Mouse (Mus musculus) CH12.LX (cell line): ENCODE results near the gene Shld2. TPM values are rescaled to one million over a fixed set of nuclear protein-coding genes. Genes with fewer than 3 reads are reported as not detected.
"Not testable (repeated sequence)": the region's sequence is repeated elsewhere in the genome, so short reads cannot be mapped to it uniquely, and the experiment has no call there.

Experiments used
- DNase-seq: peaks from one replicate; pipeline ENCODE4 v3.0.0-alpha.2; 2013; ENCODE audit errors: extremely low read depth
- H3K27ac ChIP-seq: 2 replicates; pipeline ENCODE4 v1.5.1; 2012; ENCODE audit warnings: low read depth, mild to moderate bottlenecking, control low read depth, moderate library complexity; ENCODE audit not compliant: insufficient read depth
- H3K27me3 ChIP-seq: replicated peaks from 2 replicates; pipeline ENCODE3; 2012; ENCODE audit warnings: inconsistent platforms
- H3K36me3 ChIP-seq, 2 experiments: replicated peaks in 1 of 2; 2 replicates each; pipeline versions ENCODE3 to v1.6.1; 2012; ENCODE audit warnings: inconsistent platforms in 1 of 2, low read length in 1 of 2, mild to moderate bottlenecking in 1 of 2, mixed read lengths in 1 of 2, moderate library complexity in 1 of 2; ENCODE audit not compliant: control insufficient read depth in 1 of 2, insufficient read depth in 1 of 2
- H3K4me1 ChIP-seq, 2 experiments: 2 replicates each; pipeline ENCODE4 v1.6.1; 2012; ENCODE audit warnings: inconsistent platforms in 1 of 2, moderate library complexity in 1 of 2; ENCODE audit not compliant: insufficient read depth in 2 of 2, control insufficient read depth in 1 of 2
- H3K4me2 ChIP-seq: 2 replicates; pipeline ENCODE4 v1.6.1; 2012; ENCODE audit warnings: low read depth, mild to moderate bottlenecking, control low read depth; ENCODE audit not compliant: poor library complexity, insufficient read depth, severe bottlenecking
- H3K4me3 ChIP-seq, 3 experiments: fragments of 150-350 bp in 1 of 3; sonication (generic) in 1 of 3; replicated peaks in 1 of 3; 2 replicates each; pipeline versions ENCODE3 to v1.5.1; 2011 to 2012; ENCODE audit warnings: low read depth in 2 of 3, low read length in 2 of 3, mild to moderate bottlenecking in 2 of 3, moderate library complexity in 2 of 3, control low read depth in 1 of 3, improper control_type of control experiment in 1 of 3, inconsistent platforms in 1 of 3, mixed read lengths in 1 of 3; ENCODE audit not compliant: poor library complexity in 1 of 3
- H3K79me2 ChIP-seq: replicated peaks from 2 replicates; pipeline ENCODE4 v1.6.1; 2012; ENCODE audit warnings: mild to moderate bottlenecking, moderate library complexity; ENCODE audit not compliant: control insufficient read depth, poor library complexity, insufficient read depth, severe bottlenecking; ENCODE audit errors: extremely low read depth
- H3K9ac ChIP-seq: 2 replicates; pipeline ENCODE4 v1.6.1; 2012; ENCODE audit warnings: low read depth, mild to moderate bottlenecking, control low read depth, moderate library complexity; ENCODE audit not compliant: insufficient read depth
- H3K9me3 ChIP-seq: replicated peaks from 2 replicates; pipeline ENCODE3; 2012; ENCODE audit warnings: low read length, inconsistent platforms, mixed read lengths
- BHLHE40 ChIP-seq: IDR thresholded peaks from 2 replicates; pipeline ENCODE4 v1.6.1; 2011; ENCODE audit warnings: mild to moderate bottlenecking, low read depth, low read length, improper control_type of control experiment
- CHD2 ChIP-seq: IDR thresholded peaks from 2 replicates; pipeline ENCODE4 v1.6.1; 2011; ENCODE audit warnings: low read length, improper control_type of control experiment
- ELF1 ChIP-seq: IDR thresholded peaks from 2 replicates; pipeline ENCODE4 v1.6.1; 2014; ENCODE audit warnings: low read depth, mild to moderate bottlenecking, inconsistent platforms, low read length, improper control_type of control experiment
- EP300 ChIP-seq: IDR thresholded peaks from 2 replicates; pipeline ENCODE4 v1.6.1; 2011; ENCODE audit warnings: low read length, improper control_type of control experiment
- ETS1 ChIP-seq: conservative IDR thresholded peaks from 2 replicates; pipeline ENCODE4 v1.6.1; 2012; ENCODE audit warnings: low read depth, mild to moderate bottlenecking, inconsistent platforms, low read length, improper control_type of control experiment, moderate library complexity
- GABPA ChIP-seq: IDR thresholded peaks from 2 replicates; pipeline ENCODE4 v1.6.1; 2012; ENCODE audit warnings: low read depth, low read length, improper control_type of control experiment, inconsistent platforms; ENCODE audit not compliant: insufficient replicate concordance
- JUN ChIP-seq: IDR thresholded peaks from 2 replicates; pipeline ENCODE4 v1.6.1; 2011; ENCODE audit warnings: low read depth, mild to moderate bottlenecking, low read length, improper control_type of control experiment, moderate library complexity; ENCODE audit not compliant: insufficient read depth
- JUND ChIP-seq: conservative IDR thresholded peaks from 2 replicates; pipeline ENCODE4 v1.6.1; 2011; ENCODE audit warnings: low read depth, low read length, improper control_type of control experiment
- KAT2A ChIP-seq: IDR thresholded peaks from 2 replicates; pipeline ENCODE4 v1.6.1; 2012; ENCODE audit warnings: low read length, improper control_type of control experiment, inconsistent platforms; ENCODE audit not compliant: insufficient replicate concordance
- MAFK ChIP-seq: IDR thresholded peaks from 2 replicates; pipeline ENCODE4 v1.6.1; 2011; ENCODE audit warnings: low read length, improper control_type of control experiment; ENCODE audit not compliant: insufficient replicate concordance
- MAZ ChIP-seq: IDR thresholded peaks from 2 replicates; pipeline ENCODE4 v1.6.1; 2012; ENCODE audit warnings: low read depth, mild to moderate bottlenecking, inconsistent platforms, low read length, improper control_type of control experiment, moderate library complexity
- MEF2A ChIP-seq: IDR thresholded peaks from 2 replicates; pipeline ENCODE4 v1.6.1; 2014; ENCODE audit warnings: low read depth, mild to moderate bottlenecking, inconsistent platforms, low read length, improper control_type of control experiment, borderline replicate concordance
- MXI1 ChIP-seq: IDR thresholded peaks from 2 replicates; pipeline ENCODE4 v1.6.1; 2011; ENCODE audit warnings: mild to moderate bottlenecking, low read depth, low read length, improper control_type of control experiment
- NELFE ChIP-seq: IDR thresholded peaks from 2 replicates; pipeline ENCODE4 v1.6.1; 2011; ENCODE audit warnings: low read depth, low read length, improper control_type of control experiment
- POLR2A ChIP-seq: IDR thresholded peaks from 2 replicates; pipeline ENCODE4 v1.6.1; 2011; ENCODE audit warnings: low read depth, mild to moderate bottlenecking, improper control_type of control experiment, low read length
- POLR2AphosphoS2 ChIP-seq: IDR thresholded peaks from 2 replicates; pipeline ENCODE4 v1.6.1; 2011; ENCODE audit warnings: low read depth, low read length, improper control_type of control experiment
- RCOR1 ChIP-seq: conservative IDR thresholded peaks from 2 replicates; pipeline ENCODE4 v1.6.1; 2012; ENCODE audit warnings: low read depth, mild to moderate bottlenecking, inconsistent platforms, low read length, improper control_type of control experiment
- SIN3A ChIP-seq: IDR thresholded peaks from 2 replicates; pipeline ENCODE4 v1.6.1; 2012; ENCODE audit warnings: low read length, improper control_type of control experiment, inconsistent platforms
- SMC3 ChIP-seq: IDR thresholded peaks from 2 replicates; pipeline ENCODE4 v1.6.1; 2011; ENCODE audit warnings: low read depth, low read length, improper control_type of control experiment
- TBP ChIP-seq: conservative IDR thresholded peaks from 2 replicates; pipeline ENCODE4 v1.6.1; 2011; ENCODE audit warnings: low read depth, low read length, improper control_type of control experiment
- UBTF ChIP-seq: IDR thresholded peaks from 2 replicates; pipeline ENCODE4 v1.6.1; 2012; ENCODE audit warnings: low read depth, mild to moderate bottlenecking, inconsistent platforms, low read length, improper control_type of control experiment, moderate library complexity
- USF2 ChIP-seq: conservative IDR thresholded peaks from 2 replicates; pipeline ENCODE4 v1.6.1; 2011; ENCODE audit warnings: low read depth, low read length, improper control_type of control experiment
- ZKSCAN1 ChIP-seq: IDR thresholded peaks from 2 replicates; pipeline ENCODE4 v1.6.1; 2012; ENCODE audit warnings: low read depth, inconsistent platforms, low read length, improper control_type of control experiment, borderline replicate concordance
- ZMIZ1 ChIP-seq: IDR thresholded peaks from 2 replicates; pipeline ENCODE4 v1.6.1; 2012; ENCODE audit warnings: low read depth, mild to moderate bottlenecking, inconsistent platforms, low read length, improper control_type of control experiment
- dilution Hi-C: fragments of 300-500 bp; cut with MboI; formaldehyde crosslinking; loops from 2 replicates; pipeline ENCODE4 v1.14.3; 2020; ENCODE audit warnings: low sequenced_read_pairs; ENCODE audit not compliant: extremely low pct_unique_long_range_greater_than_20kb, extremely low pct_ligation_motif_present
- in situ Hi-C: fragments of 300-500 bp; cut with MboI; formaldehyde crosslinking; loops from 3 replicates; pipeline ENCODE4 v1.14.3; 2019; ENCODE audit warnings: low sequenced_read_pairs, low pct_ligation_motif_present, low pct_unique_long_range_greater_than_20kb, mixed read lengths
- polyA plus RNA-seq: library from polyadenylated mRNA; unstranded; fragments of >175 nt; gene quantifications from 2 replicates; pipeline ENCODE4 v1.2.1, GENCODE M21; 2012; ENCODE audit warnings: low read depth; ENCODE audit not compliant: insufficient read length
- total RNA-seq, 2 experiments: library from RNA; depleted of rRNA; stranded (reverse); fragments of 300-350 nt in 1 of 2; fragments of >200 nt in 1 of 2; gene quantifications; 2 replicates each; pipeline ENCODE4 v1.2.3; 2012 to 2014

Gene Shld2
- total and polyA plus RNA-seq, 3 experiments: 12.0 to 21.8 (median 13.9) TPM

DNA sequence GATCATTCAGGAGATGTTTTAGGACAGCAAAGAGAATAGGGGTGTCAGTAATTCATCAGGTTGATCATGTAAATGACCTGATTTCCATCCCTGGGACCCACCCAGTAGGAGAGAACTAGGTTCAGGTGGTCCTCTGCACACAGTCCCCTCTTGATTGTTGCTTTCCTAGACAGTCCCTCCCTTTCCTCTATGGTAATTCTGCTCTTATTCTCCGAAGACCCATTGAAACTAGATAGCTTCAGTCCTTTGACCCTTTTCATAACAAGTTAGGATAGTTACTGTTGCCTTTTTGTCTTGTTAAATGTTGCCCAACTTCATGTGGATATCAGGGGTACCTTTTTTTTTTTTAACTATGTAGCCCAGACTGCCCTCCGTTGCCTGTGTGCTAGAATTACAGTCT lies 6.1 kb upstream of the Shld2 start:
- Histone ChIP-seq H3K27me3 (no peaks in the 10 kb centered on the region), H3K36me3 (peaks cover 9 to 46% of the 10 kb centered on the region in 2 experiments), H3K27ac (no peak overlapping the region), H3K4me1 (peaks cover 4 to 38% of the 10 kb centered on the region in 2 experiments; a peak in 3 of 4 replicates), H3K9ac (no peak overlapping the region), H3K4me2 (no peak overlapping the region), H3K4me3 (no peak overlapping the region), H3K9me3 (no peaks in the 10 kb centered on the region), H3K79me2 (peaks cover 41% of the 10 kb centered on the region)
- dilution Hi-C loops: no loop called here
- DNase-seq: no peak
- TF ChIP-seq POLR2AphosphoS2: no peak
- TF ChIP-seq KAT2A: no peak
- TF ChIP-seq NELFE: no peak
- no peak for TF ChIP-seq ETS1
- no peak for TF ChIP-seq ZMIZ1
- no peak for TF ChIP-seq CHD2
- TF ChIP-seq JUN: no peak
- TF ChIP-seq ZKSCAN1: no peak
- TF ChIP-seq RCOR1: no peak
- TF ChIP-seq USF2: no peak
- no peak for TF ChIP-seq MEF2A
- in situ Hi-C loops: no loop called here

DNA sequence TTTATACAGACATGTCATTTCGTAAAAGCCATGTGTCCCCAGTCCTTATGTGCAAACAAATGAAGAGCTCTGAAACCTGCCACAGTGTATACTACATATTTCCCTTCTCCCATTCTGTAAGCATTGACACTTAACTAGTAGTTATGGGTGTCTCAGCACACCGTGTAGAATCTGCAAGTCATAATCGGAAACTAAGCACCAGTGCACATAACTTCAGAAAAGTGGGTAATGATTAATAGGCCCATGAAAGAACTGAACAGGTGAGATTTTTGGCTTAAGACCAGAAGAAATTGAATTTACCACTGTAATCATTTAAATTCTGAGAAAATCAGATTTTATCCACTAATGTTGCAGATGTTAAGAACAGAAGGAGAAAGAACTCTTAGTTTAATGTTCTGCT lies 4.5 kb upstream of the Shld2 start:
- Histone ChIP-seq H3K27me3 (no peaks in the 10 kb centered on the region), H3K9me3 (no peaks in the 10 kb centered on the region), H3K4me3 (no peak overlapping the region), H3K79me2 (peaks cover 46% of the 10 kb centered on the region), H3K4me1 (peaks cover 4 to 38% of the 10 kb centered on the region in 2 experiments; a peak in 3 of 4 replicates)
- no peak for DNase-seq
- in situ Hi-C loops: no loop called here
- no peak for TF ChIP-seq MAZ
- TF ChIP-seq MAFK: no peak
- TF ChIP-seq BHLHE40: no peak
- TF ChIP-seq JUND: no peak
- no peak for TF ChIP-seq SIN3A
- TF ChIP-seq ETS1: no peak
- TF ChIP-seq MXI1: no peak
- no peak for TF ChIP-seq EP300
- no peak for TF ChIP-seq ELF1
- TF ChIP-seq POLR2A: no peak
- no peak for TF ChIP-seq TBP
- TF ChIP-seq ZMIZ1: no peak
- TF ChIP-seq UBTF: no peak
- no peak for TF ChIP-seq CHD2
- no peak for TF ChIP-seq SMC3
- no peak for TF ChIP-seq USF2
- TF ChIP-seq ZKSCAN1: no peak
- no peak for TF ChIP-seq GABPA
- no peak for TF ChIP-seq POLR2AphosphoS2
- TF ChIP-seq, all 38 proteins: peak for 0
- H3K9ac ChIP-seq: no peak overlapping the region
- peaks cover 4 to 31% of the 10 kb centered on the region in 2 experiments for H3K36me3 ChIP-seq
- dilution Hi-C loops: no loop called here
- H3K27ac ChIP-seq: no peak overlapping the region
- H3K4me2 ChIP-seq: no peak overlapping the region

DNA sequence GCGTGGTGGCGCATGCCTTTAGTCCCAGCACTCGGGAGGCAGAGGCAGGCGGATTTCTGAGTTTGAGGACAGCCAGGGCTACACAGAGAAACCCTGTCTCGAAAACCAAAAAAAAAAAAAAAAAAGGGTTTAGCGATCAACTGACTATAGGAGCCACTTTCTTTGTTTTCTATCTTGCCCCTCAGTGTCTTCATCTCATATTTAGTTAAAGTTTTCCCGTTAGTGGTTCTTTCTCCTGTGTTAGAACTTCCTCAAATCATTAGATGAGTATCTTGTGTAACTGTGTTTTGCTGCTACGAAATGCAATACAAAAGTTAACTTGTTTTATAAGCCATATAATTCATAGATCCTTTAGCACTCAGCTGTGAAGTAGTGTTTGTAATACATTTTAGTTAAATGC lies 4.1 kb upstream of the Shld2 start:
- Histone ChIP-seq H3K36me3 (peaks cover under 1 to 27% of the 10 kb centered on the region in 2 experiments), H3K4me1 (peaks cover 4 to 39% of the 10 kb centered on the region in 2 experiments; a peak in 3 of 4 replicates), H3K79me2 (peaks cover 46% of the 10 kb centered on the region)
- H3K4me3 ChIP-seq, H3K27ac ChIP-seq, in situ Hi-C loops, H3K4me2 ChIP-seq, DNase-seq, H3K9ac ChIP-seq, dilution Hi-C loops, H3K27me3 ChIP-seq, H3K9me3 ChIP-seq: not testable (repeated sequence)
